Mouse (Mus musculus): Measurements from ENCODE around the gene Slc2a9. TPM values are rescaled to one million over a fixed set of nuclear protein-coding genes. Genes with fewer than 3 reads are reported as not detected.

Gene Slc2a9
- total RNA-seq (2015; ENCODE audit: low replicate concordance): 3.8 TPM in 1 of 2 replicates, not detected in the other
- 0.51 and 0.84 TPM in 2 replicates for total RNA-seq (2017; ENCODE audit: low replicate concordance)

DNA sequence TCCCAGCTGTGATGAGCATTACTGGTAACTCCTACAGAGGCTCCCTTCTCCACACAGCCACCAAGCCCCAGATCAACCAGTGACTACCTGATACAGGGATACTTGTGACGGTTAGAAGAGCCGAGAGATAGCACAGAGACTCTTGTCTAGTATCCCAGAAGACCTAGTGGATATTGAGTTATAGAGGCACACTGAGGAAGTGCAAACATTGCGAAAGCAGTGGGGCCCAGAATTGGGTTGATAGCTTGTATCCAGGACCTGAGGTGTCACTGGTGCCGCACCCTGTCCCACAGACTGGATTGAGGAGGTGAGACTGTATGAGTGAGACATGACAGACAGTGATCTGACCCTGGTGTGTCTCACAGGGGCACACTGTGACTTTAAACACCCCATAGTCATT lies at the start of gene Slc2a9:
Gene Slc2a9 (minus strand): TSS at position 152 of the 400 bp plus-strand sequence.
- no peak for ATAC-seq (replicated peaks; ENCODE audit: low FRiP score, poor library complexity, severe bottlenecking)

DNA sequence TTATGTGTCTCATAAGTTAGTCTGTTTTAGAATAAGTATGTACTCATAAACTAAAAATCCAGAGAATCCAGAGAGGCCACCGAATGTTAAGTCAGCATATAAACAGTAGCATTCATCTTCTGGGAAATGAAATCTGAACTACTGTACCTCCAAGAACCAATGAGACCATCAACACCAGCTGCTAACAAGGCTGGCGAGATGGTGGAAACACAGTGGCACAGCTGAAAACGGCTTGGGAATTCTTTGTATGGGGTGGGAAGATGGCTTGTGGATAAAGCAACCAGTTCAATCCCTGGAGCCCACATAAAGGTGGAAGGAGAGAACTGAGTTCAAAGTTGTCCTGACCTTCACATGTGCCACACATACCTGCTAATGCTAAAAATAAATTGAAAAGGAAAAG lies 49.7 kb upstream of the Slc2a9 start:
- no peak for ATAC-seq (replicated peaks; ENCODE audit: low FRiP score, poor library complexity, severe bottlenecking)

DNA sequence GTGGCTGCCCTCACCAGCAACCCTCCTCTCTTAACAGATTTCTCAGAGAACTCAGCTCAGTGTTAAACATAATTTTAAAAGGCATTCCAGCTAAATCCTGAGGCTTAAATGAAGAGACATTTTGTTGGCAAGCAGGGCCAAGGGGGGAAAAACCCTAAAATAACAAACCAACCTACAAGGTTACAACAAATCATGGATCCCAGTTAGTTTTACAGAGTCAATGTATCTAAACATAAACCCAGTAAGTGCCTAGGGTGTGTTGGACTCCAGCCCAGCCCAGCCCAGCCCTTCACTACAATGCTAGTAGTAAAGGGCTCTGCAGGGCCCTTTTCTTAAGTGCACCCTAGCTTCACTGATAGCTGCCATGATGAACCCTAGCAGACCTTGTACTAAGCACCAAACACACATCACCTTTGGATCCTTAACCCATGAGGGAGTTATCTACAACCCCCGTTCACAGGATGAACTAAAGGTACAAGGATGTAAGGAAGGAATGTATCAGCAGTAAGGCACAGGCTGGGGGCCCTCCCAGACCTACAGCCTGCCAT lies 47.4 kb upstream of the Slc2a9 start:
- no peak for ATAC-seq (replicated peaks; ENCODE audit: low FRiP score, poor library complexity, severe bottlenecking)

DNA sequence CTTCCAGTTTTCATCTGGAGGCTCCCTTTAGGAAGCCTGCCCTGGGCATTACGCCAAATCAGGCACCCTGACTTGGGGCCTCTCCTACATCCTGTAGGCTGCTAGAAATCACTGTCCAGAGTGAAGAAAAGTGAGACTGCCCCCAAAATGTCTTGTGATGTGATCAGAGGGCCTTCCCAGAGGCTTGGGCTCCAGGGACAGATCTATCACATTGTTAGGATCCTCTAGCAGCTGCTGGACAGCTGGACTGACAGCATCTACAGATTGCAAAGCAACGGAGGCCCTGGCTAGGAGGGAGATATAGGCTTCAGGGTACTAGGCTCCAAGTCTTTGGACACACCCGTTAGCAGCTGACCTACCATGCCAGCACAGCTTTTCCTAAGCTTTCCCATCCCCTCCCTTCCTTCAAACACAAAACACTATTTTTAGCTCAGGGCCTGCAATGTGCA lies 46.5 kb upstream of the Slc2a9 start:
- ATAC-seq (replicated peaks; ENCODE audit: low FRiP score, poor library complexity, severe bottlenecking): no peak

DNA sequence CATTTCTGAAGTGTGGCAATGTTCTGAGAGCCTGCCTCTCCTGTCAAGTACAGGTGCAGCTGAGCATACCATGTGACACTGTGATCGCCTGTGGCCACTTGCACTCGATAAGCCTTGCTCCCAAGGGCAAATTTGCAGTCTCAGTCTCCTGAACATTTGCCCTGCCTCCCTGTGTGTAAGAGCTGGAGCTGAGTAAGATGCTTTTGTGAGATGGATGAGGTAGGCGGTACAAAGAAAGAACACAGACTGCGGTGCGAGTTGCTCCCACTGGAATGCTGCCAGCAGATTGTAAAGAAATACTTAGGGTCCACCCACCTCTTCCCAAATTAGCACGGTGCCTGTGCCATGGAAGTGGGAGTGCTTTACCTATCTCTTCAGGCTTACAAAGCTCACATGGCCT lies 44.4 kb upstream of the Slc2a9 start:
- no peak for ATAC-seq (replicated peaks; ENCODE audit: low FRiP score, poor library complexity, severe bottlenecking)

DNA sequence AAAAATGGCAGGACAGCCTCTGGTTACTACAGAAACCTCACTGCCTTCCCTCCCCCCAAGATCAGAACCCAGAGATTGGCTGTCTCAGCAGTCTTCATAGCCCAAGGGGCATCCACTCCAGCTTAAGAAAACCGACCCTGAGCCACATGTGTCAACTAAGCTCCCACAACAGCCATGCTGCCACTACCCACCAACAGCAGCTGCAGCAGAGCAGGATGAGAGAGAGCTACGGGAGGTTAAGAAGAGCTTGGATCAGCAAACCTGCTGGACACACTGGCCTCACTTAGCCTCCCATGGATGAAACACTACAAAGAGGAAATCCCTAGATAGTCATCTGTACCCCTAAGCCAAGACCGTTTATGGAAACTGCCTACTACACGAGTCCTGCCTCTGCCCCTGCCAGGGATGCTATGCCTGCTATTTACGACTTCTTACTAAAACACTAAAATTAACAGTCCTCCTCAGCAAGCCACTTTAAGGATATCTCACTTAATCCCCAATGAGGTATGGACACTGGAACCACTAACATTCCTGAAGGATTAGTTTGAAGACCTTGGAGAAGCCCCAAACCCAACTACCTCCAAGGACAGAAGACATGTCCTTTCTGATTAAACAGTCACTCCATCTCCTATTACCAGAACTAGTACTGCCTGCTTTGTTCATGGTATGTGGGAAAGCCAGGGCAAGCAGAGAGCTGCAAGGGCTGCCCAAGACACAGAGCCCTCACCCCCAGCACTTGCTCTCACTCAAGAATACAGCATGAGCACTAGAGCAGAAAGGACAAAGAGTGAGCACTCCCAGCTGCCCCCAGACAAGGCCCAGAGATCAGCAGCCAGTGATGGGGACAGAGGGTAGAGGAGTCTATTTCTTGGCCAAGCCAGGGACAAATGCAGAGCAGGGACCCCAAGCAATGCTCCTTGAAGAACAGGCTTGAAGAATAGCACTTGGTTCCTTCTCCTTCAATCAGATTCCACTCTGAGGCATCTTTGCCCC lies 41.8 kb upstream of the Slc2a9 start:
- ATAC-seq (replicated peaks; ENCODE audit: low FRiP score, poor library complexity, severe bottlenecking): no peak

DNA sequence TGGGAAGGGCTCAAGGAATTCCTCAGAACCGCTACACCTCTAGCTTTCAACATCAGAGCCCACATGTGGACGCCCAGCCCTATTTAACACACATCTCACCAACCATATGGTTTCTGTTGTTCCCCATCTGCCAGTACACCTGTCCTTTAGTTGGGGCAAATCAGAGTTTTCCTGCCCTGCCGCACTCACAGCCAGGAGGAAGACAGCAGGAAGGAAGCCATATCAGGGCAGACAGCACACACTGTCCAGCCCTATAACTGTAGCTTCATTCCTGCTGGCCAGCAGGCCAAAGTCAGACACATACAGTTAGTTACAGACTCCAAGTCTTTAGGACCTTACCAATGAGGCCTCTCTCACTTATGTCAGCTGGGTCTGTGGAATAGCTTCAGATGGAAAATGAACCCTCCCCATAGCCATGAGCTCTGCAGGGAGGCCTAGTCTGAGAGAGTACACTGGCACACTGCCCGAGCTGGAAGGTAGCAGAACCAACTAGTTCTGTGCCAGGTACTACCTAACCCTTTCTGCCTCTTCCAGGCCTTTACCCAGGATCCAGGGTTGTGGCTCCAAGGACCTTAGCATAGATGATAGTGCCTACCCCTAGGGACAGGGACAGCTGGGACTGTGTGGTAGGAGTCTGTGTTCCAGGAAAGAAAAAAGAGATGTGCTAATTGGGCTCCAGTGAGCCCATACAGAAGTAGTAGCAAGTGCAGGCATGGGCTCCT lies 40.7 kb upstream of the Slc2a9 start:
- ATAC-seq (replicated peaks; ENCODE audit: low FRiP score, poor library complexity, severe bottlenecking): no peak

DNA sequence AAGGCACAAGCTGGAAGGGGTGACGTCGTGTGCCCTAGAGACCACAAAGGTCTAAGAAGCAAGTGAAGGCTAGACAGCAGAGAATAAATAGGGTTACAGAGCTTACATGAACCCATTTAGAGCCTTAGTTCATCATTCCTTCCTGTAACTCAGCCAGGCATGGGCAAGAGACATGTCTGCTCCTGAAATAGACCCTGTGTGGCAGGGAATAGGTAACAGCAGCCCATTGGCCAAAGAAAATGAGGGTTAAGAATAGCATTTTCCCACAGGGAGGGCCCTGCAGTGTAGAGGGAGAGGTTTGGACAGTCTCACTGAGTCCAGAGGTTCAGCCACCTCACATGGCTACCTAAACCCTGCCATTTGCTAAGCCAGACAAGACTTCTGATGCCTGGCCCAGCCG lies 38.8 kb upstream of the Slc2a9 start:
- no peak for ATAC-seq (replicated peaks; ENCODE audit: low FRiP score, poor library complexity, severe bottlenecking)

DNA sequence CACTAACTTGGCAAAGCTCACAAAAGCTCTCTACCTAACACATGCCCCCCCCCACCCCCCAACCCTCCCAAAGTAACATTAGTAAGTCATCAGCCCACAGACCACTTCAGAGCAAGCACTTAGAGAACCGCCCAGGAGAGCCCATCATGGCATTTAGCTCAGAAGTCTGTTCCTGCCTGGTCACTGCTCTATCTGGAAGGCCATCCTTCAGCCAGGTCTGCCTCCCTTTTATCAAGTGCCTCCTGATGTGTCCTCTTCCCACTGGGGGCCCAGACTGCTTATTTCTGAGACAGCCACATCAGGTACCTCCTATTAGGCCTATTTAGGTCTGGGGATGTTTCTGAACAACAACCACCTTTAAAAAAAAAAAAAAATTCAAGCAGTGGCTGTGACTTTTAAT lies 38.0 kb upstream of the Slc2a9 start:
- ATAC-seq (replicated peaks; ENCODE audit: low FRiP score, poor library complexity, severe bottlenecking): no peak

DNA sequence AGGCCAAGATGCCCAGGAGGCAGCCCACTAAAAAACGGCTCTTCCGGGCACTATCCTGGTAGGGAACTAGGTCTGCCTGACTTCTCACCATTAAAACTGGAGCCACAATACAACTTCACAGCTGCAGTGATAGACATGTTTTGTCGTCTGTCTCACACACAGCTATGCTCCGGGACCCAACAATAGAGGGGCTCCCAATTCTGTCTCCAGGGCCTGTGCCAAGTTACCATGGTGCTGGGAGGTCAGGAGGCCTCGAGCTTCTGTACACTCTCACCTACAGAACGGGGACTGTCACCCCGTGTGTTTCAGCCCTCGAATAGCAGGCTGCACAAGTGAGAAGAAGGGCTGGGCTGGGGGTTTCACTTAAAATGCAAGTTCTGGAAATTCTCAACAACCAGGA lies 35.6 kb upstream of the Slc2a9 start:
- no peak for ATAC-seq (replicated peaks; ENCODE audit: low FRiP score, poor library complexity, severe bottlenecking)

DNA sequence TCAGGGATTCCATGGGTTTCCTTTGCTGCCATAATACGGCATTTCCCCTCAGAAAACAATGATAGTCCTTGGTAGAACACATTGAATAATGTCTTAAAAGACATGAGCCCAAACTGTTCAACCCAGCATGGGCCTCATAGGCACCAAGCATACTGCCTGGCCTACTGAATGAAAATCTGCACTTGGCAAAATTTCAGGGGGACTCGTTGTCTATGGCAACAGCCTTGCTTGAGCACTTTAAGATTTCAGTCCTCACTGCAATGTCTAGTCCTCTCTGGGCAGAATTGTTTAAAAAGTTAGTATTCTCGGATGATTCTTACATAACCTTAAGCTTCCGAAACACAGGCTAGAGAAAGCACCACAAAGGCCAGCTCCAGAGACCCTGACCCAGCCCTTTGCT lies 34.9 kb upstream of the Slc2a9 start:
- no peak for ATAC-seq (replicated peaks; ENCODE audit: low FRiP score, poor library complexity, severe bottlenecking)

DNA sequence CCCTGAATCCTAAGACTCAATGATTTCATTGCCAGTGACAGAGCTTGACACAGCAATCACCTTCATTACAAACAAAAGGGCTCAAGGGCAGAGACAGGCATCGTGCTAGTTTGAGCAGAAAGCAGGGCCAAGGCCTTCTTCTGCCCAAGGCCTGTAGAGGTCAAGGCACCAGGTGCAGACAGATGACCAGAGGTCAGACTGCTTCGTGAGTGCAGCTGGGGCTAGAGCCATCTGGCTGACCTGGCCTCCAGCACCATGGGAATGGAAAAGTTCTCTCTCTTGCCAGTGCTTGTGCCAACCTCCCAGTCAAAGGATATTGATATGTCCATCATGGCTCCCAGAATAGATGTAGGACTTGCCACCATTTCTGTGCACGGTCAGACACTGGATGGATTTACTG lies 33.9 kb upstream of the Slc2a9 start:
- no peak for ATAC-seq (replicated peaks; ENCODE audit: low FRiP score, poor library complexity, severe bottlenecking)

DNA sequence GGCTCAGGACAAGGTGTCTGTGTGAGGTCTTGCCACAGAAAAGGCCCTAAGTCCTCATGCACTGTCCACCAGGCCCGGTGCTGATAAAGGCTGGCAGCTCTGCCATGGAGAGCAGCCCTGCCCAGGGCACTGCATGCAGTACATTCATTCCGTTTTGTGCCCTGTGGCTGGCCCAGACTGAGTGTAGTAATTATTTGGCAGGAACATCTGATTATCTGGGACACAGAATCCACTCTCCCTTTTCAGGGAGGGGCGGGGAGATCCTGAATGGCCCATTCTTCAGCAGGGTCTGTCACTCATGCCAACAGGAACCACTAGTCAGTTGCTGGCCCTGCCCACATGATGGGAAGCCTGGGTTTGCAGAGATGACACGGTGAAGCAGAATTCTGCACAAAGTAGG lies 29.1 kb upstream of the Slc2a9 start:
- no peak for ATAC-seq (replicated peaks; ENCODE audit: low FRiP score, poor library complexity, severe bottlenecking)

DNA sequence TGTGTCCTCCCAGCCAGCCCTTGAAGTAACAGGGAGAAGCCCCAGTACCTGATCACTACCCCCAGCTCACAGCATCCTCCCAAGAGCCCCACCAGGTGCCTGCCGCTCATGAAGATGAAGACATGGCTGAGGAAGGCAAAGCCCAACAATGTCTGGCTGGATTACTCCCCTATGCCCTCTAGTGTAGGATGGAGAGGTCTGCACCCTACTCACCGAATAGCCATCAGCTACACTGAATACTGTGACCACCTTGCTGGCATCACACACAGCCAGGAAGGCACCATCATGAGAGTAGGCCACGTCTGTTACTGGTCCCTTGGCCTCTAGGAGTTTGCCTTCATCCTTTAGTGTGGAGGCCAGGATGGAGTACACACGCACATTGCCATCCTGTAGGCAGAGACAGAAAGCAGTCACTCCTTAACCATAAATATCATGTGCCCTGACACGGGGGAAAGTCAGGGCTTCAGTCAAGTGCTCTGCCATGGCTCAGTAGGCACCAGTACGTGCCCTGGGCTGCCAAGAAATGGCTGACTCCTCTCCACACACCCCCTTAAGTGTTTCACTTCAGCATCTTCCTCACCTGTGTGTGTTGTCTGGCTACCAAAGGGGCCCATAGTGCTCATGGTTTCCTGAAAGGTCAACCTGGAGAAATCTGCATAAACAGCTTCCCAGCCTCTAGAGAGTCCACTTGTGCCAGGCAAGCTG lies 26.9 kb upstream of the Slc2a9 start:
- ATAC-seq (replicated peaks; ENCODE audit: low FRiP score, poor library complexity, severe bottlenecking): no peak

DNA sequence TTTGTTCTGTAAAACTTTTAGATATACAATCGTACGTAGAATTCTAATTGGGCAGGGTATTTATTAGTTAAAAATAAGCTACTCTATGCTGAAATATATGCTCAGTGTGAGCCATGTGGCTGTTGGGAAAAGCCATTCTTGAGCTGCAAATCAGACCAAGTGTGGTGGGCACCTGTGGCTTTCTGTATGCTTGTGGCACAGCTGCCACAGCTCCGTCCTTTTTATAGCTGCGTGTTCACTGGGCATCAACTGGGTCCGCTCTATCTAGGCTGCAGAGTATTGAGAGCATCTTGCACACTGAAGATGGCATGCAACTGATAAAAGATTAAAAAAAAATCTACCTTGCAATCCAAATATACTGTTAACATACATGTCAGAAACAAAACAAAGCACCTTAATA lies 20.0 kb upstream of the Slc2a9 start:
- ATAC-seq (replicated peaks; ENCODE audit: low FRiP score, poor library complexity, severe bottlenecking): no peak

DNA sequence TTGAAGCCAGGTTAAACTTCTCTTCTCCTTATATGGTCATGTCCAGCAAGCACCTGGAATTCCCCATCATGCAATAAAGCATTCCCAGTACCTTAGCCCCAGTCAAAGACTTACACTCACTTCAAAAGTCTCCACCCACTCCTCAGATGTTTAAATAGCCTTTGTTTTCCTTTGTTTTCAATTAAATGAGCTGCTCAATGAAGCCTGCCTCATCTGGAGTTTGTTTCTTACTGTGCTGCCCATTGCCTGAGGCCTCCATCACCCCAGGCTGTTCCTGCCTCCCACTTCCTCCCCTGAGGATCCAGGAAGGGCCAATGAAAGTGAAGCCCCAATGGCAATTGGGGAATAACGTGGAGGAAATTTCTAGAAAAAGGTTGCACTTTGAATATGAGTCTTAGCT lies 17.9 kb upstream of the Slc2a9 start:
- no peak for ATAC-seq (replicated peaks; ENCODE audit: low FRiP score, poor library complexity, severe bottlenecking)

DNA sequence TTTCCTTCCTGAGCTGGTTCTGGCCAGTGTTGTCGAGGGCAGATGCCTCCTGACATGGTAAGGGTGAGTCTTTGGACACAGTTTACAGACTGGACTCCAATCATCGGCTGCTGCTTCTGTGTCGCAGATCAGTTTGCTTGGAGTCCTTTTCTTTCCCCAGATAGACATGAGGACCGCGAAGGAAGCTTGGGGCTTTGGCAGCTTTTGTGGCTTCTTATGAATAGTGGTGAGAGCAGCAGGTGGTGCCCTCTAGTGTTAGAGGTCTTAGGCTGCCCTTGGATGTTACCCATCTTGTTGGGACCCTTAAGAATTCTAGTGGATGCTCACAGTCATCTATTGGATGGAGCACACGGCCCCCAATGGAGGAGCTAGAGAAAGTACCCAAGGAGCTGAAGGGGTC lies 13.3 kb upstream of the Slc2a9 start:
- no peak for ATAC-seq (replicated peaks; ENCODE audit: low FRiP score, poor library complexity, severe bottlenecking)

DNA sequence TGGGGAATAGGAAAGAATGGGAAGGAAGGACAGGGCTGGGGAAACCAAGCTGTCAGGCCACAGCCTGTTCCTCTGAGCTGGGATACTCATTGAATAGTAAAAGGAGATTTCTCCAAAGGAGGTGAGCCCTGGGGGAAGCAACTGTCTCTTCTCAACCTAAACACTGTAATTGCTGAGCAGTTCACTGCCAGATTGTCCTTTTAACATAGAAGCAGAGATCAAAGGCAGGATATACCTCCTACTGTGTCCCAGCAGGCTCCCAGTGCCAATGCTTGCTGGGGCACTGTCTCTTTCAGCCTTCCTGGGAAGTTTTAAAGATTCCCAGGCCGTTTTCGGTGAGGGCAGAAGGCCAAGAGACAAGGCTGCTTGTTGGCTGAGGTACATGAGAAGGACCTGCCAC lies 10.0 kb upstream of the Slc2a9 start:
- ATAC-seq (replicated peaks; ENCODE audit: low FRiP score, poor library complexity, severe bottlenecking): no peak

DNA sequence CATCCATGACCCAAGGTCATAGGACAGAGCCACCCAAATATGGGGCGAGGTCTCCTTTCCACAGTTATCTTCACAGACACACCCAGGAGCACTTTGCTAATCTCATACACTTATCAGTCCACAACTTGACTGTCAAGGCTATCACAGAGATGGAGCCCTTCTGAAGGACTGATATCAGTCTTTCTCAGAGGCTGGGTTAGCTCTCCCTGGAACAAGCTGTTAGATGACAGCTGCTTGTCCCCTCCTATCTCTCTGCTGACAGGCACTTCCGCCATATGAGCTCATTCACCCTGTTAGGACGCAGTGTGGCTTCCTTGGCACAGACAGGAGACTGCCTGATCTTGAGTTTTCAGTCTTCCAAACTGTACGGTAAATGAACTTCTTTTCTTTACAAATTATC lies 6.6 kb upstream of the Slc2a9 start:
- ATAC-seq (replicated peaks; ENCODE audit: low FRiP score, poor library complexity, severe bottlenecking): peak; percentile 62

DNA sequence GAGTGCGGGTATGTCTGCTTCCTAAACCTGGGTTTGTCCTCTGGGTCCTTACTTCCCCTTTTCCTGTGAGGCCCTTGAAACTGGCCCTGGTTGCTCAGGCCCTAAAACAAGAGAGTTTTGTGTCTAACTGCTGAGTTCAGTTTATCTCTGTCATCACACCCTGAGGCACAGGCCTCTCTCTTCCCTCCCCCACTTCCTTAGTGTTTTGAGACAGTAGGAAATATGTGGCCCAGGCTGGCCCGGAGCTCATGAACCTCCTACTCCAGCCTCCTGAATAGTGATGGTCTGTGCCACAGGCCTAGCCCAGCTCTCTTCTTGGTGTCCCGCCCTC lies 2.5 kb upstream of the Slc2a9 start:
- no peak for ATAC-seq (replicated peaks; ENCODE audit: low FRiP score, poor library complexity, severe bottlenecking)

Measured in erythroblast, adult 5-6 weeks (primary cell).